Mouse (Mus musculus): ENCODE measurements around the gene Leap2. TPM values are rescaled to one million over a fixed set of nuclear protein-coding genes. Genes with fewer than 3 reads are reported as not detected.
"Not testable (repeated sequence)": the region's sequence is repeated elsewhere in the genome, so short reads cannot be mapped to it uniquely, and the experiment has no call there.

Gene Leap2
- polyA plus RNA-seq, 1 experiment = not detected

GRCm38 (mm10) chr11:53429182-53429581 is 6.2 kb upstream of the Leap2 start:
- Histone ChIP-seq H3K4me3 (ENCODE audit: insufficient read depth, low read length) (peak overlapping the region; percentile 74; the same call in 1 of the 2 replicates), H3K4me1 (ENCODE audit: control insufficient read depth, insufficient read depth, low read length) (peaks cover 5% of the 10 kb centered on the region), H3K27ac (ENCODE audit: insufficient read depth, low read length) (no peak overlapping the region)
- TF ChIP-seq POLR2A (IDR thresholded peaks at IDR 0.05; ENCODE audit: extremely low read depth, insufficient read depth, low read length) (no peak), CTCF (IDR thresholded peaks at IDR 0.05; ENCODE audit: extremely low read depth, insufficient read depth, low read length) (no peak)

GRCm38 (mm10) chr11:53428716-53429057 is 5.7 kb upstream of the Leap2 start:
- TF ChIP-seq POLR2A (IDR thresholded peaks at IDR 0.05; ENCODE audit: extremely low read depth, insufficient read depth, low read length) = no peak
- H3K27ac ChIP-seq (ENCODE audit: insufficient read depth, low read length) = no peak overlapping the region
- H3K4me3 ChIP-seq (ENCODE audit: insufficient read depth, low read length) = no peak overlapping the region
- H3K4me1 ChIP-seq (ENCODE audit: control insufficient read depth, insufficient read depth, low read length) = peaks cover 5% of the 10 kb centered on the region

- H3K4me1 ChIP-seq (ENCODE audit: control insufficient read depth, insufficient read depth, low read length) = peaks cover 5% of the 10 kb centered on the region
- H3K27ac ChIP-seq (ENCODE audit: insufficient read depth, low read length) = no peak overlapping the region
- no peak for TF ChIP-seq CTCF (IDR thresholded peaks at IDR 0.05; ENCODE audit: extremely low read depth, insufficient read depth, low read length)
- H3K4me3 ChIP-seq (ENCODE audit: insufficient read depth, low read length) = no peak overlapping the region
Measured at GRCm38 (mm10) chr11:53427993-53428715, 5.2 kb upstream of the Leap2 start.

- not testable (repeated sequence) for H3K4me1 ChIP-seq (ENCODE audit: control insufficient read depth, insufficient read depth, low read length); H3K27ac ChIP-seq (ENCODE audit: insufficient read depth, low read length); H3K4me3 ChIP-seq (ENCODE audit: insufficient read depth, low read length)
Measured at GRCm38 (mm10) chr11:53426914-53427313, 3.9 kb upstream of the Leap2 start.

- H3K4me1 ChIP-seq (ENCODE audit: control insufficient read depth, insufficient read depth, low read length) = peaks cover 2% of the 10 kb centered on the region; the same call in 1 of the 2 replicates
- no peak overlapping the region for H3K27ac ChIP-seq (ENCODE audit: insufficient read depth, low read length)
- TF ChIP-seq CTCF (IDR thresholded peaks at IDR 0.05; ENCODE audit: extremely low read depth, insufficient read depth, low read length) (no peak), POLR2A (IDR thresholded peaks at IDR 0.05; ENCODE audit: extremely low read depth, insufficient read depth, low read length) (no peak)
- no peak overlapping the region for H3K4me3 ChIP-seq (ENCODE audit: insufficient read depth, low read length)
Measured at GRCm38 (mm10) chr11:53425711-53426255, 2.8 kb upstream of the Leap2 start.

- 0 out of 2 replicates have a peak, but pooled peaks have one; percentile 8 for TF ChIP-seq POLR2A (IDR thresholded peaks at IDR 0.05; ENCODE audit: extremely low read depth, insufficient read depth, low read length)
- TF ChIP-seq CTCF (IDR thresholded peaks at IDR 0.05; ENCODE audit: extremely low read depth, insufficient read depth, low read length) = no peak
- H3K4me1 ChIP-seq (ENCODE audit: control insufficient read depth, insufficient read depth, low read length) = peaks cover 2% of the 10 kb centered on the region; the same call in 1 of the 2 replicates
- H3K4me3 ChIP-seq (ENCODE audit: insufficient read depth, low read length) = no peak overlapping the region
- no peak overlapping the region for H3K27ac ChIP-seq (ENCODE audit: insufficient read depth, low read length)
Measured at GRCm38 (mm10) chr11:53425251-53425650, 2.3 kb upstream of the Leap2 start.

- Histone ChIP-seq H3K4me3 (ENCODE audit: insufficient read depth, low read length) (no peak overlapping the region), H3K27ac (ENCODE audit: insufficient read depth, low read length) (no peak overlapping the region), H3K4me1 (ENCODE audit: control insufficient read depth, insufficient read depth, low read length) (peaks cover 2% of the 10 kb centered on the region; the same call in 1 of the 2 replicates)
- no peak for TF ChIP-seq CTCF (IDR thresholded peaks at IDR 0.05; ENCODE audit: extremely low read depth, insufficient read depth, low read length)
- no peak for TF ChIP-seq POLR2A (IDR thresholded peaks at IDR 0.05; ENCODE audit: extremely low read depth, insufficient read depth, low read length)
Measured at GRCm38 (mm10) chr11:53424826-53425225, 1.9 kb upstream of the Leap2 start.

GRCm38 (mm10) chr11:53418048-53418447 is 4.9 kb downstream of the Leap2 start:
- H3K4me3 ChIP-seq (ENCODE audit: insufficient read depth, low read length) = no peak overlapping the region
- no peak overlapping the region for H3K27ac ChIP-seq (ENCODE audit: insufficient read depth, low read length)
- TF ChIP-seq POLR2A (IDR thresholded peaks at IDR 0.05; ENCODE audit: extremely low read depth, insufficient read depth, low read length) (no peak), CTCF (IDR thresholded peaks at IDR 0.05; ENCODE audit: extremely low read depth, insufficient read depth, low read length) (no peak)
- no peaks in the 10 kb centered on the region for H3K4me1 ChIP-seq (ENCODE audit: control insufficient read depth, insufficient read depth, low read length)

- Histone ChIP-seq H3K4me1 (ENCODE audit: control insufficient read depth, insufficient read depth, low read length) (no peaks in the 10 kb centered on the region), H3K27ac (ENCODE audit: insufficient read depth, low read length) (no peak overlapping the region), H3K4me3 (ENCODE audit: insufficient read depth, low read length) (no peak overlapping the region)
- no peak for TF ChIP-seq POLR2A (IDR thresholded peaks at IDR 0.05; ENCODE audit: extremely low read depth, insufficient read depth, low read length)
Measured at GRCm38 (mm10) chr11:53413871-53414270, 9.1 kb downstream of the Leap2 start.

- H3K4me1 ChIP-seq (ENCODE audit: control insufficient read depth, insufficient read depth, low read length) = no peaks in the 10 kb centered on the region
- TF ChIP-seq CTCF (IDR thresholded peaks at IDR 0.05; ENCODE audit: extremely low read depth, insufficient read depth, low read length) (peak; percentile 54; the same call in 1 of the 2 replicates), POLR2A (IDR thresholded peaks at IDR 0.05; ENCODE audit: extremely low read depth, insufficient read depth, low read length) (no peak)
Measured at GRCm38 (mm10) chr11:53411738-53412137, 11.2 kb downstream of the Leap2 start.

More at GRCm38 (mm10) chr11:53411738-53412137, 11.2 kb downstream of the Leap2 start:
- no peak overlapping the region for H3K4me3 ChIP-seq (ENCODE audit: insufficient read depth, low read length)
- H3K27ac ChIP-seq (ENCODE audit: insufficient read depth, low read length) = no peak overlapping the region
